Mouse (Mus musculus) megakaryocyte, embryonic 14.5 days (primary cell): Measurements from ENCODE around the gene Spats1.

Experiments
- FLI1 ChIP-seq: IDR thresholded peaks from 2 replicates; pipeline ENCODE4 v1.6.1; 2012; ENCODE audit warnings: low read length, inconsistent platforms, mixed read lengths
- GATA1 ChIP-seq: IDR thresholded peaks from 3 replicates; pipeline ENCODE4 v1.6.1; 2012; ENCODE audit warnings: mixed read lengths, low read length, inconsistent platforms, borderline replicate concordance

- no peak for TF ChIP-seq FLI1
- TF ChIP-seq GATA1 = no peak
Measured at GRCm38 (mm10) chr17:45517135-45517534, 41.9 kb upstream of the Spats1 start.
